Mouse (Mus musculus) liver, embryonic 14.5 days (tissue): ENCODE data around the gene Kbtbd12.

ENCODE experiments used
- CTCF ChIP-seq: IDR thresholded peaks from 2 replicates; pipeline ENCODE4 v1.5.1; 2016; ENCODE audit warnings: antibody characterized with exemption, low read depth, control low read depth
- EP300 ChIP-seq: IDR thresholded peaks from 2 replicates; pipeline ENCODE4 v1.6.1; 2016; ENCODE audit warnings: antibody characterized with exemption, low read depth

GRCm38 (mm10) chr6:88502030-88502970 is 135.4 kb downstream of the Kbtbd12 start:
- peak; percentile 69 for TF ChIP-seq EP300
- peak; percentile 32 for TF ChIP-seq CTCF
